10 mouse cellular contexts compared by ENCODE assay signal in the genomic region with DNA sequence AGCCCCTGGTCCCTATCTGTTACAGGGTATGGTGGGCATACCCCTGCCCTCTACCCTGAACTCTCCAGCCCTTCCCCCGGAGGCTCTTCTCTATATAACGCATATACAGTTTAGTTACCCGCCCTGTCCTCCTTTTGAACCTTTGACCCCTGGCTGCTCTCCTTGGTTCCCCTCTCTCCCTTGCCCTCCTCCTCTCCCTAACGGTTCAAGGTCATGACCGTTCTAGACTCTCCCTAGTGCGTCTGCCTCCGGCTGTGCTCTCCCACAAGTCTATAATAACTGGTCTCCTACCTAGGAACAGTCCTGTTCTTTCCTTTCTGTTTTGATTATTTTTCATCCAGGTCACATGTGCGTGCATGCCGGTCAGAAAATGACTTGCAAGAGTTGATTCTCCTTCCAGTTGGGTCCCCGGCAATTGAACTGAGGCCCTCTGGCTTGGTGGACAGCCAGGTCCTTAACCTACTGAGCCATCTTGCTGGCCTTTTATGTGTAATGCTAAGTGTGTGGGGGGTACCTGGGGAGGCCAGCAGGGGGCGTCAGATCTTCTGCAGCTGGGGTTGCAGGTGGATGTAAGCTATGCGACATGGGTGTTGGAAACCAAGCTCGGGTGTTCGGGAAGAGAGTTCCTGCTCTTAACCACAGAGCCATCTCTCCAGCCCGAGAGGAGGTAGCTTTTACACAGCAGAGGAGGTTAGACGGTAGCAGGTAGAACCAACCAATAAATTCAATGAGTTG. TPM values are rescaled to one million over a fixed set of nuclear protein-coding genes. Genes with fewer than 3 reads are reported as not detected.
DNase-seq lines count a peak whose midpoint lies in the region; ATAC-seq and TF ChIP-seq lines count a peak whose summit lies in the region.
"Had no signal": no experiment of that assay in that cellular context is flagged by ENCODE, and none has a peak within 500 bp of the region (broad histone marks: within the 10 kb centered on the region; RNA-seq: fewer than 3 reads in every experiment).

No protein-coding gene starts in this region.

- no peak for TF ChIP-seq EP300 in heart, adult 2 months (IDR thresholded peaks at IDR 0.05; ENCODE audit: insufficient read depth, low read depth, low read length)

- no peak for TF ChIP-seq POLR2A in heart, adult 2 months (IDR thresholded peaks at IDR 0.05; ENCODE audit: insufficient read depth, low read depth, low read length)

- no peak overlapping the region for H3K9ac ChIP-seq in heart, adult 2 months (ENCODE audit: low read depth, low read length)
- H3K9ac ChIP-seq in heart, embryonic 11.5 days (ENCODE audit: low read depth, low read length) = no peak overlapping the region
- H3K9ac ChIP-seq in midbrain, postnatal 0 days (replicated peaks; ENCODE audit: low read length, poor library complexity, severe bottlenecking) = no peak overlapping the region
- H3K9ac ChIP-seq in midbrain, embryonic 16.5 days (ENCODE audit: low read depth, low read length) = no peak overlapping the region

- ATAC-seq in heart, embryonic 11.5 days (replicated peaks; ENCODE audit: insufficient number of reproducible peaks, low FRiP score, low TSS enrichment) = no peak
- no peak for ATAC-seq in midbrain, postnatal 0 days (ENCODE audit: low FRiP score)
- ATAC-seq in midbrain, embryonic 16.5 days = no peak
- ATAC-seq in erythroblast, adult 5-6 weeks (replicated peaks; ENCODE audit: low FRiP score, poor library complexity, severe bottlenecking) = 0 out of 2 replicates have a peak, but pooled peaks have one; percentile 28

- H3K27ac ChIP-seq in heart, adult 2 months = no peak overlapping the region
- H3K27ac ChIP-seq in heart, embryonic 11.5 days (ENCODE audit: low read depth, low read length) = no peak overlapping the region
- no peak overlapping the region for H3K27ac ChIP-seq in midbrain, postnatal 0 days (ENCODE audit: low read depth, low read length)
- H3K27ac ChIP-seq in midbrain, embryonic 16.5 days (ENCODE audit: low read length) = no peak overlapping the region

- DNase-seq in heart, adult 2 months = no peak
- no peak for DNase-seq in midbrain, postnatal 0 days (ENCODE audit: low spot score)
- peak; percentile 35 to 58 for DNase-seq in thymus, postnatal 10 days (ENCODE audit: low spot score in 2 of 2)
- no peak for DNase-seq in right cerebral cortex, adult 2 months (ENCODE audit: low spot score in 2 of 2)
- DNase-seq in layer of hippocampus, postnatal 36 days = no peak

- H3K27me3 ChIP-seq in heart, adult 2 months (ENCODE audit: control insufficient read depth, insufficient read depth, low read length) = no peaks in the 10 kb centered on the region
- 0 out of 2 replicates have a peak, but pooled peaks cover 2% of the 10 kb centered on the region for H3K27me3 ChIP-seq in heart, embryonic 11.5 days (ENCODE audit: control insufficient read depth, insufficient read depth, low read length)
- H3K27me3 ChIP-seq in midbrain, postnatal 0 days (ENCODE audit: insufficient read depth, low read length) = no peaks in the 10 kb centered on the region
- H3K27me3 ChIP-seq in midbrain, embryonic 16.5 days (ENCODE audit: control insufficient read depth, insufficient read depth, low read depth, low read length) = no peaks in the 10 kb centered on the region

- no peak overlapping the region for H3K4me3 ChIP-seq in heart, adult 2 months
- H3K4me3 ChIP-seq in heart, embryonic 11.5 days (ENCODE audit: low read depth, low read length) = no peak overlapping the region
- H3K4me3 ChIP-seq in midbrain, postnatal 0 days (ENCODE audit: low read depth, low read length) = no peak overlapping the region
- H3K4me3 ChIP-seq in midbrain, embryonic 16.5 days (ENCODE audit: low read depth, low read length) = no peak overlapping the region
- H3K4me3 ChIP-seq: myocyte had no signal

- H3K4me2 ChIP-seq in heart, embryonic 11.5 days = no peak overlapping the region
- no peak overlapping the region for H3K4me2 ChIP-seq in midbrain, postnatal 0 days (ENCODE audit: low read depth, low read length, poor library complexity, severe bottlenecking)
- H3K4me2 ChIP-seq in midbrain, embryonic 16.5 days (ENCODE audit: low read length) = no peak overlapping the region

- no peaks in the 10 kb centered on the region for H3K9me3 ChIP-seq in heart, embryonic 11.5 days (replicated peaks; ENCODE audit: control insufficient read depth, low read length)
- no peaks in the 10 kb centered on the region for H3K9me3 ChIP-seq in midbrain, postnatal 0 days (ENCODE audit: low read length)
- no peaks in the 10 kb centered on the region for H3K9me3 ChIP-seq in midbrain, embryonic 16.5 days (replicated peaks; ENCODE audit: control insufficient read depth, low read length, poor library complexity, severe bottlenecking)

- H3K4me1 ChIP-seq in heart, adult 2 months (ENCODE audit: control insufficient read depth, insufficient read depth, low read length) = peaks cover 14% of the 10 kb centered on the region
- peaks cover 14% of the 10 kb centered on the region for H3K4me1 ChIP-seq in heart, embryonic 11.5 days (ENCODE audit: control insufficient read depth, insufficient read depth, low read length)
- peaks cover 5% of the 10 kb centered on the region for H3K4me1 ChIP-seq in midbrain, postnatal 0 days (ENCODE audit: insufficient read depth, low read length)
- H3K4me1 ChIP-seq in midbrain, embryonic 16.5 days (ENCODE audit: control insufficient read depth, insufficient read depth, low read length) = peaks cover 18% of the 10 kb centered on the region

- H3K36me3 ChIP-seq in heart, adult 2 months (ENCODE audit: control insufficient read depth, insufficient read depth, low read length) = no peaks in the 10 kb centered on the region
- H3K36me3 ChIP-seq in heart, embryonic 11.5 days (ENCODE audit: control insufficient read depth, insufficient read depth, low read length) = no peaks in the 10 kb centered on the region
- no peaks in the 10 kb centered on the region for H3K36me3 ChIP-seq in midbrain, postnatal 0 days (ENCODE audit: insufficient read depth, low read length)
- no peaks in the 10 kb centered on the region for H3K36me3 ChIP-seq in midbrain, embryonic 16.5 days (ENCODE audit: control insufficient read depth, insufficient read depth, low read length)

- WGBS in heart, adult 2 months = 83% methylated on average over 16 of the region's 16 CpGs
- 69% methylated on average over 16 of the region's 16 CpGs for WGBS in heart, embryonic 11.5 days (ENCODE audit: insufficient replicate concordance)
- 81% methylated on average over 16 of the region's 16 CpGs for WGBS in midbrain, postnatal 0 days
- 82% methylated on average over 16 of the region's 16 CpGs for WGBS in midbrain, embryonic 16.5 days

- TF ChIP-seq CTCF in heart, adult 2 months (IDR thresholded peaks at IDR 0.05) = peak; percentile 52
- peak; percentile 48 for TF ChIP-seq CTCF in midbrain, postnatal 0 days (IDR thresholded peaks at IDR 0.05)

- H3K79me2 ChIP-seq in heart, adult 2 months (replicated peaks; ENCODE audit: control insufficient read depth, insufficient read depth, low read length) = peaks cover 2% of the 10 kb centered on the region; the same call in 1 of the 2 replicates

- intact Hi-C loops in heart, adult 2 months (cut with DNase I) = loop anchor here (5.0 kb wide), 1 partner anchor 173 kb away; no protein-coding TSS in a partner anchor

RNA-seq across cellular contexts. Expression of gene Pmepa1, which starts 2.7 kb away (rescaled TPM):
- 10 to 100 TPM; 28.4 to 31.4 TPM for total RNA-seq in heart, adult 2 months (2021)
- 37.4 and 41.7 TPM in 2 replicates for polyA plus RNA-seq in heart, adult 2 months (2012; rRNA removed)
- polyA plus RNA-seq in heart, embryonic 11.5 days (2014; fragmentation: Nextera tagmentation; extraction: Ambion mirVana) = 3.8 and 4.7 TPM in 2 replicates
- total RNA-seq in midbrain, postnatal 0 days (2014; rRNA removed) = 6.5 and 12.8 TPM in 2 replicates
- 2.3 TPM in 2 replicates for polyA plus RNA-seq in midbrain, postnatal 0 days (2015; fragmentation: Nextera tagmentation; extraction: Ambion mirVana)
- polyA plus RNA-seq in midbrain, embryonic 16.5 days (2015; fragmentation: Nextera tagmentation; extraction: Ambion mirVana) = 3.4 and 4.5 TPM in 2 replicates
- total RNA-seq in erythroblast, adult 5-6 weeks (2015; ENCODE audit: low replicate concordance) = 0.96 TPM in 1 of 2 replicates, not detected in the other
- not detected in 2 replicates for total RNA-seq in erythroblast, adult 5-6 weeks (2017; ENCODE audit: low replicate concordance)
- 10 to 100 TPM; 20.3 to 23.2 TPM for total RNA-seq in layer of hippocampus, postnatal 36 days (2021)
- total RNA-seq: MEL had no signal

Comparison
In these comparisons a context has a peak if more than half of its experiments do, and no peak if none do; other contexts are left out.
1. DNase-seq: peak in thymus, postnatal 10 days (2 of 2); none in heart, adult 2 months (0 of 2), midbrain, postnatal 0 days (single experiment), right cerebral cortex, adult 2 months (0 of 2) and layer of hippocampus, postnatal 36 days (0 of 2).